Mouse (Mus musculus): Measurements from ENCODE around the gene Rnf150. TPM values are rescaled to one million over a fixed set of nuclear protein-coding genes. Genes with fewer than 3 reads are reported as not detected.
A peak's percentile ranks its signal among the peaks of the same experiment; 100 is the strongest.

The Rnf150 gene
- polyA plus RNA-seq, 1 experiment from 2014 or later: 2.1 TPM

DNA sequence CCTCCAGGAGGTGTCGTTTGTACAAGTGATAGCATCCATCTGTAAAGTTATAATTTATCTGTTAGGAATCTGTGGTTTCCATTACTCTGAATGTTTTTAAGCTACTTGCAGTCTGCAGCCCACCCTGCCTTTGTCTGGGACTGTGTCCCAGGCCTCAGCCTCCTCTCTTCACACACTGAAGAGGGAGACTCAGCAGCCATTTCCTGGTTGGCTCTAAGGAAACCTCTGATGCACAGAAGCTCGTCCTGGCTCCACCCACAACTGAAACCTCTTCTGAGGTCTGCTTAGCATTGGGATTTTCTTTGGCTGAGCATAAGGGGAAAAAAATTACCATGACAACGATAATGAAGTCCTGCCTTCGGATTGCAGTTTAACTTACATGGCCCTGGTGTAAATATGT lies 110.2 kb downstream of the Rnf150 start:
- Histone ChIP-seq H3K27me3 (ENCODE audit: control insufficient read depth, insufficient read depth, low read depth, low read length) (no peaks in the 10 kb centered on the region), H3K9ac (ENCODE audit: low read depth, low read length) (0 out of 2 replicates have a peak overlapping the region, but pooled peaks have one; percentile 14), H3K9me3 (replicated peaks; ENCODE audit: control insufficient read depth, low read length, poor library complexity, severe bottlenecking) (no peaks in the 10 kb centered on the region), H3K4me2 (ENCODE audit: low read length) (no peak overlapping the region), H3K36me3 (ENCODE audit: control insufficient read depth, insufficient read depth, low read length) (no peaks in the 10 kb centered on the region), H3K27ac (ENCODE audit: low read length) (peak overlapping the region; percentile 22; the same call in 1 of the 2 replicates), H3K4me1 (ENCODE audit: control insufficient read depth, insufficient read depth, low read length) (peaks cover 14% of the 10 kb centered on the region), H3K4me3 (ENCODE audit: low read depth, low read length) (no peak overlapping the region)
- ATAC-seq: peak; percentile 74
- 41% methylated on average over 4 of the region's 4 CpGs for WGBS

DNA sequence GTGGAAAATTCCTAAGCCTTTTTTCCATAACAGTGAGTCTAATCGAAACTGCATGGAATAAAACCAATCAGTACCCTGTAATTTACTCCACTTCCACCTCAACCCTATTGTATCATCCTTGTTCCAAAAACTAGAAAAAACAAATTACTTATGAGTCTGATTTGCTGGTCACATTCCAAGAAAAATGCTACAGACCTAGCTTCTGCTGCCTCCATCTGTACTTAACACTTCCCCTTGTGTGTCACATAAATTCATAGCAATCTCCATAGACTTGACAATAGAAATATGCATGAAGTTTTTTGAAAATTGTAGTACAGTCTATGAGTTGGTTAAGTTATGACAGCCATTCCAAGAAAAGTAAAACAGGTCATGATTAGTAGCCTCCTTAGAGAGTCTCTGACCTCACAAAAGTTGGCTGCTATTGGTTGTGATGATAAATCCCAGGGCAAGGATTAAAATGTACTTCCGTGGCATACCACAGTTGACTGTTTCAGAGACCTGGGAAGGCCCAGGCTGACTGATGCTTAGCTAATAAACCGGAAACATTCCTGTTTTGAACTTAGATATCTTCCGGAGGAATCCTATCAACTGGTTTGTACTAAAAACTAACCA lies 118.2 kb downstream of the Rnf150 start:
- no peaks in the 10 kb centered on the region for H3K9me3 ChIP-seq (replicated peaks; ENCODE audit: control insufficient read depth, low read length, poor library complexity, severe bottlenecking)
- 86% methylated on average over 4 of the region's 4 CpGs for WGBS
- no peak overlapping the region for H3K27ac ChIP-seq (ENCODE audit: low read length)
- no peaks in the 10 kb centered on the region for H3K36me3 ChIP-seq (ENCODE audit: control insufficient read depth, insufficient read depth, low read length)
- H3K9ac ChIP-seq (ENCODE audit: low read depth, low read length): no peak overlapping the region
- ATAC-seq: no peak
- H3K4me2 ChIP-seq (ENCODE audit: low read length): no peak overlapping the region
- no peaks in the 10 kb centered on the region for H3K27me3 ChIP-seq (ENCODE audit: control insufficient read depth, insufficient read depth, low read depth, low read length)
- no peaks in the 10 kb centered on the region for H3K4me1 ChIP-seq (ENCODE audit: control insufficient read depth, insufficient read depth, low read length)
- no peak overlapping the region for H3K4me3 ChIP-seq (ENCODE audit: low read depth, low read length)

DNA sequence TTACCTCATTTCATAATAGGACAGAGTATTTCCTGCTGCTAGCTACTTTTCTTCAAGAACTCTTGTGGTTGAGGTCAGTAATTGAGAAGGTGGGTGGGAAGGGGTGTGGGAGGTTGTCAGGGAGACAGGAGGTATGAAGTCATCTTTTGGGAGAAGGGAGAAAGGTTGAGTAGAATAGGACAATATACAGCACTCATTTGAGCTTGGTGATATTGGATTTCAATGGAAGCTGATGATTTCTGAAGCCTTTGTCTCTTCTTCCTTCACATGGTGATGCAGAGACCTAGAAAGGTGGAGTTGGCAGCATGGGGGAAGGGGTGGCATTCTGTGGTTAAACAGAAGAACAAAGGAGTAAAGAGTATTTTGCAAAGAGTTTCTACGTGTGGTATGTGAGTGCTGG lies 119.7 kb downstream of the Rnf150 start:
- 76% methylated on average over 1 of the region's 1 CpGs for WGBS
- Histone ChIP-seq H3K27me3 (ENCODE audit: control insufficient read depth, insufficient read depth, low read depth, low read length) (no peaks in the 10 kb centered on the region), H3K4me2 (ENCODE audit: low read length) (no peak overlapping the region), H3K9me3 (replicated peaks; ENCODE audit: control insufficient read depth, low read length, poor library complexity, severe bottlenecking) (no peaks in the 10 kb centered on the region), H3K9ac (ENCODE audit: low read depth, low read length) (no peak overlapping the region), H3K4me3 (ENCODE audit: low read depth, low read length) (no peak overlapping the region), H3K27ac (ENCODE audit: low read length) (no peak overlapping the region), H3K36me3 (ENCODE audit: control insufficient read depth, insufficient read depth, low read length) (no peaks in the 10 kb centered on the region), H3K4me1 (ENCODE audit: control insufficient read depth, insufficient read depth, low read length) (no peaks in the 10 kb centered on the region)
- ATAC-seq: no peak

DNA sequence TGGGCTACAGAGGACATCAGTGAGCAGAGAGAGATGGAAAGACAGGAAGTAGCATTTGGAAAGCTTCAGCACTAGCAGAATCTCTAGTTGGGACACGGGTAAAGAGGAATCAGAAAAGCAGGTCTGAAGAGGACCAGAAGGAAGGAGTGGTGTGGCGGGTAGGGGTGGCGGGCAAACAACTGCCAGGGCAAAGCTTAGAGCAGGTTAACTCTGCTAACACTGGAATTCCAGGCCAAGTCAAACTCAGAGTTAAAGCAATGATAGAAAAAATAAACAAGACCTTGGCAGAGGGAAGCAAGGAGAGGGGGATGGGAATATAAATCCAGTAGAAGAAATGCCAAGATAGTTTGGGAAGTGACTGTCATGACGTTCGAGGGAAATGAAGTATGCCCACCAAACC lies 120.1 kb downstream of the Rnf150 start:
- no peaks in the 10 kb centered on the region for H3K9me3 ChIP-seq (replicated peaks; ENCODE audit: control insufficient read depth, low read length, poor library complexity, severe bottlenecking)
- H3K4me3 ChIP-seq (ENCODE audit: low read depth, low read length): no peak overlapping the region
- H3K36me3 ChIP-seq (ENCODE audit: control insufficient read depth, insufficient read depth, low read length): no peaks in the 10 kb centered on the region
- no peak for ATAC-seq
- no peak overlapping the region for H3K27ac ChIP-seq (ENCODE audit: low read length)
- H3K27me3 ChIP-seq (ENCODE audit: control insufficient read depth, insufficient read depth, low read depth, low read length): no peaks in the 10 kb centered on the region
- WGBS: 85% methylated on average over 5 of the region's 5 CpGs
- peaks cover under 1% of the 10 kb centered on the region; the same call in 1 of the 2 replicates for H3K4me1 ChIP-seq (ENCODE audit: control insufficient read depth, insufficient read depth, low read length)
- no peak overlapping the region for H3K4me2 ChIP-seq (ENCODE audit: low read length)
- no peak overlapping the region for H3K9ac ChIP-seq (ENCODE audit: low read depth, low read length)

DNA sequence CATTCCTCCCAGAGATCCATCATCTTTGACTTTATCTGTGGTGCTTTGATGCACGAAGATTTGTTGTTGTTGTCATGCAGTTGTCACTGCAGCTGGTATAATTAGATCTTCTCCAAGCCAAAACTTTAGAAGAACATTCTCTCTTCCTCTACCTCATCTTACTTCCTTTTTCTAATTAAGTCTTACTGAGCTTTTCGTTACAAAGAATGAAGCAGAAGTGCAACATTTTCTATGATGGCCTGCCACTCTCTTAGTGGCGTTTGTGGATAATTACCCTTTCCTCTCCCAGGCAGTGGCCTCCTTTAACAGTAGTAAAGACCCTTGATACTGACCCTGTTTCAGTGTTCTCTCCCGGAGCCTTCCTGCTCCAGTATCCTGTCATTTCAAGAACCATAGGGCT lies 128.9 kb downstream of the Rnf150 start:
- 79% methylated on average over 4 of the region's 4 CpGs for WGBS
- Histone ChIP-seq H3K9ac (ENCODE audit: low read depth, low read length) (no peak overlapping the region), H3K4me3 (ENCODE audit: low read depth, low read length) (no peak overlapping the region), H3K36me3 (ENCODE audit: control insufficient read depth, insufficient read depth, low read length) (no peaks in the 10 kb centered on the region), H3K27me3 (ENCODE audit: control insufficient read depth, insufficient read depth, low read depth, low read length) (no peaks in the 10 kb centered on the region), H3K4me1 (ENCODE audit: control insufficient read depth, insufficient read depth, low read length) (peaks cover 3% of the 10 kb centered on the region; the same call in 1 of the 2 replicates), H3K4me2 (ENCODE audit: low read length) (no peak overlapping the region), H3K9me3 (replicated peaks; ENCODE audit: control insufficient read depth, low read length, poor library complexity, severe bottlenecking) (no peaks in the 10 kb centered on the region), H3K27ac (ENCODE audit: low read length) (no peak overlapping the region)
- no peak for ATAC-seq

DNA sequence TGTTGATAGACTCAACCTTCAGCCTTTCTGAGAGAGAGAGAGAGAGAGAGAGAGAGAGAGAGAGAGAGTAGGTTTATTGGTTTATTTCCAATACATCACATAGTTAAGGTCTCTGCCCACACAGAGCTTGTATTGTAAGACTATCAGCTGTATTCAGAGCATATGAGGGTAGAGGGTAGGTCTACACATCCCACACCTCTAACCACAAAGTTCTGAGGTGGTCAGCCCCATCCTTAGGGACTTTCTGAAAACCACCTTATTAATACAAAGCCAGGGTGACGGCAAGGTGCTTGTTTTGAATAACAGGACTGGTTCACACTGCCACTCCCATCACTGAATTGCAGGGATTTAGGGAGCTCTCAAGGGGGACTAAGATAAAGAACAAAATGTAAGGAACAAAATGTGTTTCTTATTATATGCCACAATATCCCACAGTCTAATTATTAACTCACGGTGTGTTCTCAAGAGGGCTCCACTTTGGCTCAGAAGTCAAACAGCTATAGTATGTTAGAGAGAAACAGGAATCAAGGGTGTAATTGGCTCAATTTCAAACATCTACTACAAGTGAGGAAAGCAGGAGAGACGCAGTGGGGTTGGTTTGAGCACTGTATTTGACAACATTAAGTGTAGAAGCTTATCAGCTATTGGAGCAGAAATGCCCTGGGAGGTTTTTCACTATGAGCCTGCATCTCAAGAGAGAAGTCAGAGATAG lies 132.7 kb downstream of the Rnf150 start:
- ATAC-seq: no peak
- Histone ChIP-seq H3K27me3 (ENCODE audit: control insufficient read depth, insufficient read depth, low read depth, low read length) (no peaks in the 10 kb centered on the region), H3K4me2 (ENCODE audit: low read length) (no peak overlapping the region), H3K4me1 (ENCODE audit: control insufficient read depth, insufficient read depth, low read length) (no peaks in the 10 kb centered on the region), H3K27ac (ENCODE audit: low read length) (no peak overlapping the region), H3K9ac (ENCODE audit: low read depth, low read length) (no peak overlapping the region), H3K9me3 (replicated peaks; ENCODE audit: control insufficient read depth, low read length, poor library complexity, severe bottlenecking) (no peaks in the 10 kb centered on the region), H3K36me3 (ENCODE audit: control insufficient read depth, insufficient read depth, low read length) (no peaks in the 10 kb centered on the region), H3K4me3 (ENCODE audit: low read depth, low read length) (no peak overlapping the region)
- WGBS: 84% methylated on average over 3 of the region's 3 CpGs

DNA sequence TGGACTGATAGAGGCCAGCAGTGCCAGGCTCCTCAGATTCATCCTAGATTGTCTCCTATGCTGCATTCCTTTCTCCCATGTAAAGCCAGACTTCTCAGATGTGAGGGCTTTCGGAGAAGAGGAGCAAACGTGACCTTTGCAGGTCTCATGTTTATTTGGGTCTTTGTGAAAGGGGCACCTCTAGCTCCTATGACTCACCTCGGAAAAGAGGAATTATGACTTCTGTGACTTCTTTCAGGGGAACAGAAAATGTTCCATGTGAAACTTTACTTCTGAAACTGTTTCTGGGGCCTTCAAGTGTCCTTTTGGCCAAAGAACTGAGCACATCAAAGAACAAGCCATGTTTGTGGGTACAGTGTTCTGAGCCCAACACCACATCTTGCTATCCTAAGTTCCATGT lies 133.7 kb downstream of the Rnf150 start:
- WGBS: 87% methylated on average over 3 of the region's 3 CpGs
- Histone ChIP-seq H3K36me3 (ENCODE audit: control insufficient read depth, insufficient read depth, low read length) (no peaks in the 10 kb centered on the region), H3K27ac (ENCODE audit: low read length) (no peak overlapping the region), H3K4me3 (ENCODE audit: low read depth, low read length) (no peak overlapping the region), H3K27me3 (ENCODE audit: control insufficient read depth, insufficient read depth, low read depth, low read length) (no peaks in the 10 kb centered on the region), H3K9ac (ENCODE audit: low read depth, low read length) (no peak overlapping the region), H3K9me3 (replicated peaks; ENCODE audit: control insufficient read depth, low read length, poor library complexity, severe bottlenecking) (no peaks in the 10 kb centered on the region), H3K4me1 (ENCODE audit: control insufficient read depth, insufficient read depth, low read length) (no peaks in the 10 kb centered on the region), H3K4me2 (ENCODE audit: low read length) (no peak overlapping the region)
- no peak for ATAC-seq

DNA sequence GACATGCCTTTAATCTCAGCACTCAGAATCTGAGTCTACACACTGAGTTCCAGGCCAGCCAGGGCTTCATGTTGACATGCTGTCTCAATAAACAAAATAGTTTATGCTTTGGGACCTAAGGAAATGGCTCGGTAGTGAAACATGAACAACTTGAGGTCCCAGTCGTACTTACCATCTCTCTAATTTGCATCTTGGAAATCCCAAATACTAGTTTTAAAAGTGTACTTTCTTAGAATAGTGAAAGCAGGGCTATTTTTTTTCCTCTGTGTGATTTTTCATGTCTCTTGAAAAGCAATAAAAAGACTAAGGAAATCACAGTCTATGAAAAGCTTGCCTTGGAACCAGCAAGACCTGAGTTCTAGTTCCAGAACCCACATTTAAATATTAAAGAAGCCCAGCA lies 135.6 kb downstream of the Rnf150 start:
- Histone ChIP-seq H3K4me1 (ENCODE audit: control insufficient read depth, insufficient read depth, low read length) (no peaks in the 10 kb centered on the region), H3K27me3 (ENCODE audit: control insufficient read depth, insufficient read depth, low read depth, low read length) (no peaks in the 10 kb centered on the region), H3K9me3 (replicated peaks; ENCODE audit: control insufficient read depth, low read length, poor library complexity, severe bottlenecking) (no peaks in the 10 kb centered on the region), H3K9ac (ENCODE audit: low read depth, low read length) (no peak overlapping the region), H3K27ac (ENCODE audit: low read length) (no peak overlapping the region), H3K4me2 (ENCODE audit: low read length) (no peak overlapping the region), H3K36me3 (ENCODE audit: control insufficient read depth, insufficient read depth, low read length) (no peaks in the 10 kb centered on the region), H3K4me3 (ENCODE audit: low read depth, low read length) (no peak overlapping the region)
- ATAC-seq: no peak
- 96% methylated on average over 2 of the region's 2 CpGs for WGBS

DNA sequence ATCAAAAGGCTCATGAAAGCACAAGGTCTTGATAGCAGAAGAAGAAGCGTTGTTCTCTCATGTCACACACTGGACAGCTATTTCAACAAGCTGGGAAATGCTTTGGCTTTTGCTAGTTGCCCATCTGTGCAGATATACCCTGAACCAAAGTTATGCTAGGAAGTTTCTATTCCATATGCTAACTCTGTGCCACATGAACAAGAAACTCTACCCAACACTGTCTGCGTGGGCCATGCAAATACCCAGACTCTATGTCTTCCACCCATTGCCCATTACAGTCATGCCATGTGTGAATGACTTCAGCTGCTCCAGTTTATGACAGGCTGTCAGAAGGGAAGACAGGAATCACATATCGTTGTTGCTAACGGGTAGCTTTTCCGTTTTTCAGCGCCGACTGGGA lies 140.0 kb downstream of the Rnf150 start:
- H3K36me3 ChIP-seq (ENCODE audit: control insufficient read depth, insufficient read depth, low read length): peaks cover 4% of the 10 kb centered on the region
- no peaks in the 10 kb centered on the region for H3K9me3 ChIP-seq (replicated peaks; ENCODE audit: control insufficient read depth, low read length, poor library complexity, severe bottlenecking)
- no peak overlapping the region for H3K4me2 ChIP-seq (ENCODE audit: low read length)
- 95% methylated on average over 7 of the region's 7 CpGs for WGBS
- ATAC-seq: no peak
- no peak overlapping the region for H3K4me3 ChIP-seq (ENCODE audit: low read depth, low read length)
- H3K4me1 ChIP-seq (ENCODE audit: control insufficient read depth, insufficient read depth, low read length): no peaks in the 10 kb centered on the region
- H3K27ac ChIP-seq (ENCODE audit: low read length): no peak overlapping the region
- H3K27me3 ChIP-seq (ENCODE audit: control insufficient read depth, insufficient read depth, low read depth, low read length): no peaks in the 10 kb centered on the region
- H3K9ac ChIP-seq (ENCODE audit: low read depth, low read length): no peak overlapping the region
